Mouse (Mus musculus) kidney, postnatal 10 days (tissue): ENCODE measurements at regions not wholly inside any gene's neighbourhood (a gene's known extent, or its start where the extent isn't known, plus 50 kb on each side); places are given as distances from the start of the nearest gene placed in this dataset.

Experiments used
- DNase-seq: peaks from one replicate; pipeline ENCODE4 v3.0.0; 2021; ENCODE audit warnings: mixed read lengths

DNA sequence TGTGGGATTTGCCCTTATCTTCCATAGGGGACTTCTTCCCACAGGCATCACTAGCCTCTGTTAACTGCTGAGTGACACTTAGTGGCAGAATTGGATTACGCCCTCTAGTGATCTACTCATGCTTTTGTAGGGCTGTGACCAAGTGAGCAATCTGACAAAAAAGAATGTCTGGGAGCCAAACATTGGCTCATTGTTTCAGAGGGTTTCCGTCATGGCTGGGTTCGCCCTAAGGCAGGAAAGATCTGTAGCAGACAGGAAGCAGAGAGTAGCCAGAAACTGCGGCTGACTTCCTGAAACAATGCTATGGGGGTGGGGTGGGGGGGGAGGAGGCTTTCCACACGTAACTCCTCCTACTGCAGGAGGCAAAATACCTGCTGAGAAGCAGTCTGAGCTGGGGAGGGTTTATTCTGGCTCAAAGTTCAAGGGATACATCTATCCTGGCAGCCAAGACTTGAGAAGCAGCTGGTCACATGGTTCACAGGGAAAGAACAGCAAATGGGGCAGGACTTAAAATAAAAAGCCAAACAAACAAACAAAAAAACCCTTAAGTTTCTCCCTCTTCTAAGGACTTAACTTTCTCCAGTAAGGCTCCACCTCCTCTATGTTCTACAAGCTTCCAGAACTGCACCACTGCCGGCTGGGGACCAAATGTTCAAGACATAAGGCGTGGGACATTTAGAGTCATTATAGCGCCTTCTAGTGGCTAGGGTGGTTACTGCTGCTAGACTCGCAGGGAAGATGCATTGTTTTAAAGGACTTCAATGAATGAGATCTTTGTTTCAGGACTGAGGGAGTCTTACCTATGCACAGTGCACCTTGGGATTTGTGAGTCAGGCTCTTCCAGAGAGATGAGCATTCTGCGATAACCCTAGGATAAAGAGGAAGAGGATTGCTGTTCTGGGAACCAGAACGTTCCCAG lies 281.8 kb upstream of the Eef2kmt start:
- DNase-seq = peak; percentile 33

DNA sequence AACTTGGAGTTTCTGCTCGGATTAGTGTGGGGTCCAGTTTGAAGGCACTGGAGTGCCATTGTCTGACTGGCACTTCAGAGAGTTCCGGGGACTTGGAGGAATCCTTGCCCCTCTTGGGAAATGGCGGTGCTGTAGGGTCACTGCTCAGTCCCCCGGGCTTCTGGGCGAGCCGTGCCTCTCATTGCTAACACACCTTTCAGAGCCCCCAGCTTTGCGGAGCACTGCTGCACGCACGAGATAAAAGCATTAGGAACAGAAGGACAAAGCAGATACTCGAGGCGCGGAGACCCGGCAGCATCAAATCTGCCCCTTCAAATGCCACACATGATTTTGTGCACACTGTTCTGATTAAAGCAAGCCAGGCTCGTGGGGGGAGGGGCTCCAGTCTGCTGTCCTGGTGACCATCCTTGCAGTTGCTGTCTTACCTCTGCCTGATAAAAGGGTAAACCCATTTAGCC lies 280.8 kb upstream of the Eef2kmt start:
- no peak for DNase-seq

- peak; percentile 24 for DNase-seq
Observed at GRCm38 (mm10) chr16:5535414-5535813, 279.6 kb upstream of the Eef2kmt start.

- DNase-seq = no peak
Observed at GRCm38 (mm10) chr16:5534862-5535261, 279.1 kb upstream of the Eef2kmt start.

GRCm38 (mm10) chr16:5534385-5534784 lies 278.6 kb upstream of the Eef2kmt start:
- peak; percentile 33 for DNase-seq

DNA sequence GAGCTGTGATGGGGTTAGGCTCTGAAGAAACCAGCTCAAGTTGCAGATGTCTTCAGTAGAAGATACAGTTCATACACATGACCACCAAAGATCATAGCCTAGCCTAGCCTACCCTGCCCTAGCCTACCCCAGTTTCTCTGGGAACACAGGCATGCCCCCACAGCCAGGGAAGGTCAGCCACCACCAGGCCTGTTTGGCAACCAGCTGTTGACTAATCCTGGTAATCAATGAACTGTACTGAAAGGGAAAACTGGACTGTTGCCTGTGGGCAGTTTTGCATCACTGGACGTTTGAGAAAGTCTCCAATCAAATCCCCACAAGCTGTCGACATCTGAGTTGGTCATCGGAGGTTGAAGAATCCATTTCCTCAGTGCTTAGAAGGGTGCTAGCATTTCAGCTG lies 276.5 kb upstream of the Eef2kmt start:
- no peak for DNase-seq

- no peak for DNase-seq
Observed at GRCm38 (mm10) chr16:5529823-5530222, 274.0 kb upstream of the Eef2kmt start.

DNA sequence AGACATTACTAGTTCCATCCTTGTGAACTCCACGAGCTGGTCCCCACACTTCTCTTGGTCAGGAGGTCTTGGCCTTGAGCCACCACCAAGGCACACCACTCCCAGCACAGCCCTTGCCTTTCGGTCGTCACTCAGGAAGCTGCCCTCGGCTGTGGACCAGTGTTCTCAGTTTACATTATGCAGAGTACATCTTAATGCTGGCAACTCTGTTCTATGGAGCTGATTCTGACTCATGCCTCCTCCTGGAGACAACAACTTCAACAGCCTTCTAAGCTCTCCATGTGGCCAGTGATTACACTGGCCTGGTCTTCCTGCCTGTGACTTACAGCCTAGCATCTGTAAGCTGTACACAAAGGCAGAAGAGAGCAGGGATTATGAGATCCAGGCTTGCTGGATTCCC lies 272.2 kb upstream of the Eef2kmt start:
- no peak for DNase-seq

GRCm38 (mm10) chr16:5524375-5524774 lies 268.6 kb upstream of the Eef2kmt start:
- DNase-seq = no peak

GRCm38 (mm10) chr16:5523402-5524021 lies 267.7 kb upstream of the Eef2kmt start:
- DNase-seq = no peak

DNA sequence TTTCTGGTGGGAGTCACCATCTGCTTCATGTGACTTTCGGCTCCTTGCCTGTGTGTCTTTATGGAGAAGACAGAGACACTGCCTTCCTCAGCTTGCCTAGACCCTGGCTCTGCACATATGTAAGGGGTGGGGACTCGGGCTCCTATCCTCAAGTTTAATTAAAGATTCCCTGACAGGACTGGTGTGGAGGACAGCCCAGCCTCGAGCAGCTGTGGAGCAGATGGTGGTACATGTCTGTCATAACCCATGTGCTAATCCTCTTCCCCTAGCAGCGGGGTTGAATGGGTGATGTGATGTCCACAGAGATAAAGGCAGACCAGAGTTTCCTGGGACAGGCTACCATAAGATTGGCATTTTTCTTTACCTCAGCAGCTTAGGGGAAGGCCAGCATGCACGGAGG lies 262.0 kb upstream of the Eef2kmt start:
- no peak for DNase-seq

DNA sequence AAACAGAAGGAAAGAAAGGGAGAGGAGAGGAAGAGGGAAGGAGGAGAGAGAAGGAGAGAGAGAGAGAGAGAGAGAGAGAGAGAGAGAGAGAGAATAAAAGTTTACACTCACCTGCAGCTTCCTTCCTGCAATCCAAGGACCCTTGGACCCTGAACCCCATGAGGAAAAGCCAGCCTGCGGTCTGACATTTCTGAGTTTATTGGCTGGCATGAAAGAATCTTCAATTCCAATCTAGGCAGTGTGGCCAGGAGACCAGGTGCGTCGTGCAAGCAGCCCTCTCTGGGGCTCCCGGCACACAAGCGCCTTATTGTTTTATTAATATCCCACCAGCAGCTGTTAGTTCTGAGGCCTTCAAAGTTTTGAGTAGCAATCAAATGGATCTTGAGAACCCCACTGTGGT lies 260.1 kb upstream of the Eef2kmt start:
- no peak for DNase-seq

- DNase-seq = no peak
Observed at GRCm38 (mm10) chr16:5507261-5507660, 251.5 kb upstream of the Eef2kmt start.

DNA sequence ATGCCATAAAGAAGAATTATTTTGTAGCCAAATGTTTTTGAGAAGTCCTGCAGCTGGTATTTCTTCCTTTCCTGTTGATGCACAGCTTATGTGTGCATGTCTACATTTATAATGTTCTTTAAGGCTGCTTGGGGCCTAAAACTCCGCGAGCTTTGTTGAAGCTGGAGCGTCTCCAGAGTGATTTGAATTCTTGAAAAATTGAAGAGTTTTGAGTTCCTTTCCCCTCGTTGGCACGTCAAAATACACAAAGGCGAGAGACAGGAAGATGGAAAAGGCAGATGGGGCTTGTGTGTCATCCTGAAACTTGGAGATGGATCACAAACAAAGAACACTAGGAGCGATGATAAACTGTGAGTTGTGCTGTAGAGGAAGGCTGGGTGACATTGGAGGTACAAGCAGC lies 246.2 kb upstream of the Eef2kmt start:
- no peak for DNase-seq

DNA sequence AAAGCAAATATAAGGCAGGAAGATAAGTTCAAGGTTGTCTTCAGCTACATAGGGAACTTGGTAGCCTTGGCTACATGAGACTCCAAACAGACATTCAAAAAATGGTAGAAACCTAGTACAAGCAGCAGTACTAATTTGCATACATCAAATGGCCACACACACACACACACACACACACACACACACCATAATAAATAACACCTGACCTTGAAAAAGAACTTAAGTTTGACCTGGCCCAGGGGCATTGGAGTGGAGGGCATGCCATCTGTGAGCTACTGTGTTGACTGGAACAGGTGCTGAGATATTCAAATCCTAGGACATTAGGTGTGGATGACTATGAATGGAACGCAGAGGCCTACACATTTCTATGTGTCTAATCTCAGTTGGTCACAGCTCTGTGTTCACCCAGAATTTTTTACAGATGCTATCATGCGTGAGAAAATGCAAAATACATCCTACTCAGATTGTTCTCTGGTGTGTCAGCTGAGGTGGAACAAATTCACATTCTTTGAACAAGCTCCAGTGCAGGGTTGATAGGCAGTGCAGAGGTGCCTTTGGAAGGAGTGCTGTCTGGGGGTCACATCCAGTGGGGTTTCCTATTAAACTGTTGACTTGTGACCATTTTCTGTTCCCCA lies 240.4 kb upstream of the Eef2kmt start:
- peak; percentile 46 for DNase-seq

- DNase-seq = peak; percentile 18
Observed at GRCm38 (mm10) chr16:5493352-5493751, 237.6 kb upstream of the Eef2kmt start.

- DNase-seq = no peak
Observed at GRCm38 (mm10) chr16:5487259-5487658, 231.5 kb upstream of the Eef2kmt start.

- no peak for DNase-seq
Observed at GRCm38 (mm10) chr16:5483337-5483736, 227.6 kb upstream of the Eef2kmt start.

- no peak for DNase-seq
Observed at GRCm38 (mm10) chr16:5480148-5480547, 224.4 kb upstream of the Eef2kmt start.

- no peak for DNase-seq
Observed at GRCm38 (mm10) chr16:5478970-5479369, 223.2 kb upstream of the Eef2kmt start.

- peak; percentile 75 for DNase-seq
Observed at GRCm38 (mm10) chr16:5471321-5471720, 215.5 kb upstream of the Eef2kmt start.

GRCm38 (mm10) chr16:5467587-5467986 lies 211.8 kb upstream of the Eef2kmt start:
- DNase-seq = peak; percentile 65

DNA sequence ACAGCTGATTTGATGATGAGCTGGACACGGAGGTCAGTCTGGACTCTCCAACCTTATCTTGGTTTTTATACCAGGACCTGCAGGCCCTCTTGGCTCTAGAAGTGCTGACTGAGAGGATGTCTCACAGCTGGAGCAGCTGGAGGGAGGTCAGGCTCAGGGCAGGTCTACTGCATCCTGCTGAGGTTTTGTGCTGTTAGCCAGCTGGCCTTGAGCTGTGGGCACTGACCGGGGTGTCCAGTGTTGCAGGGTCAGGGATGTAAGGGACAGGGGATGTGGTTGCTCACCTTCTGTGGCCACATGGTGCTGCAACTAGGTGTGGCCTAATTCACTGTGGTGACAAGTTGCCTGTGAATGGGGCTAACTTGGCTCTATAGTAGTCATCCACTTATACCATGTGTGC lies 211.0 kb upstream of the Eef2kmt start:
- DNase-seq = peak; percentile 36
